Mouse (Mus musculus) embryonic fibroblast, embryonic 13.5 days (primary cell): ENCODE measurements at regions not wholly inside any gene's neighbourhood (a gene's known extent, or its start where the extent isn't known, plus 50 kb on each side); places are given as distances from the start of the nearest gene placed in this dataset.

Source experiments
- CTCF ChIP-seq: IDR thresholded peaks from 2 replicates; pipeline ENCODE4 v1.5.1; 2011; ENCODE audit warnings: mild to moderate bottlenecking, control low read depth, low read length, moderate library complexity, borderline replicate concordance; ENCODE audit not compliant: insufficient read depth
- POLR2A ChIP-seq: IDR thresholded peaks from 2 replicates; pipeline ENCODE4 v1.6.1; 2011; ENCODE audit warnings: low read depth, mild to moderate bottlenecking, control low read depth, low read length, moderate library complexity

DNA sequence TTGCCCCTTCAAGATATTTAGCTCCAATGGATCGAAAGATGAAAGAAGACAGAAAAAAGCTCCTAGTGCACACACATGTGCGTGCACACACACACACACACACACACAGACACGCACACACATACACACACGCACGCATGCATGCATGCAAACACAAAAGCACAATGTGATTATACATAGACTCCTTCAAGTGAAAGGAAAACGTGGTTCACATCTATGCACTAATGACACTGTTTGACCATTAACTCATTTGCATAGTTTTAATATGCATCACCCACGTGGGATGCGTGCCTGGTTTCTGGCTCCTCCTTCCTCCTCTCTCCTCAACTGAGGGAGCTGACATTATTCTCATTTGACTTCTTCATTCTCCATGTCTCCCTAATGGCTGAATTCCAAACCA, 146.2 kb upstream of the Arl4c start:
- no peak for TF ChIP-seq CTCF
- TF ChIP-seq POLR2A: no peak
